Mouse (Mus musculus) CH12.LX (cell line): ENCODE results near the gene Atrip. TPM values are rescaled to one million over a fixed set of nuclear protein-coding genes. Genes with fewer than 3 reads are reported as not detected.

Experiments used
- DNase-seq: peaks from one replicate; pipeline ENCODE4 v3.0.0-alpha.2; 2013; ENCODE audit errors: extremely low read depth
- H3K27ac ChIP-seq: 2 replicates; pipeline ENCODE4 v1.5.1; 2012; ENCODE audit warnings: low read depth, mild to moderate bottlenecking, control low read depth, moderate library complexity; ENCODE audit not compliant: insufficient read depth
- H3K27me3 ChIP-seq: replicated peaks from 2 replicates; pipeline ENCODE3; 2012; ENCODE audit warnings: inconsistent platforms
- H3K36me3 ChIP-seq, 2 experiments: replicated peaks in 1 of 2; 2 replicates each; pipeline versions ENCODE3 to v1.6.1; 2012; ENCODE audit warnings: inconsistent platforms in 1 of 2, low read length in 1 of 2, mild to moderate bottlenecking in 1 of 2, mixed read lengths in 1 of 2, moderate library complexity in 1 of 2; ENCODE audit not compliant: control insufficient read depth in 1 of 2, insufficient read depth in 1 of 2
- H3K4me1 ChIP-seq, 2 experiments: 2 replicates each; pipeline ENCODE4 v1.6.1; 2012; ENCODE audit warnings: inconsistent platforms in 1 of 2, moderate library complexity in 1 of 2; ENCODE audit not compliant: insufficient read depth in 2 of 2, control insufficient read depth in 1 of 2
- H3K4me2 ChIP-seq: 2 replicates; pipeline ENCODE4 v1.6.1; 2012; ENCODE audit warnings: low read depth, mild to moderate bottlenecking, control low read depth; ENCODE audit not compliant: poor library complexity, insufficient read depth, severe bottlenecking
- H3K4me3 ChIP-seq, 3 experiments: fragments of 150-350 bp in 1 of 3; sonication (generic) in 1 of 3; replicated peaks in 1 of 3; 2 replicates each; pipeline versions ENCODE3 to v1.5.1; 2011 to 2012; ENCODE audit warnings: low read depth in 2 of 3, low read length in 2 of 3, mild to moderate bottlenecking in 2 of 3, moderate library complexity in 2 of 3, control low read depth in 1 of 3, improper control_type of control experiment in 1 of 3, inconsistent platforms in 1 of 3, mixed read lengths in 1 of 3; ENCODE audit not compliant: poor library complexity in 1 of 3
- H3K79me2 ChIP-seq: replicated peaks from 2 replicates; pipeline ENCODE4 v1.6.1; 2012; ENCODE audit warnings: mild to moderate bottlenecking, moderate library complexity; ENCODE audit not compliant: control insufficient read depth, poor library complexity, insufficient read depth, severe bottlenecking; ENCODE audit errors: extremely low read depth
- H3K9ac ChIP-seq: 2 replicates; pipeline ENCODE4 v1.6.1; 2012; ENCODE audit warnings: low read depth, mild to moderate bottlenecking, control low read depth, moderate library complexity; ENCODE audit not compliant: insufficient read depth
- H3K9me3 ChIP-seq: replicated peaks from 2 replicates; pipeline ENCODE3; 2012; ENCODE audit warnings: low read length, inconsistent platforms, mixed read lengths
- BHLHE40 ChIP-seq: IDR thresholded peaks from 2 replicates; pipeline ENCODE4 v1.6.1; 2011; ENCODE audit warnings: mild to moderate bottlenecking, low read depth, low read length, improper control_type of control experiment
- CHD1 ChIP-seq: IDR thresholded peaks from 2 replicates; pipeline ENCODE4 v1.6.1; 2012; ENCODE audit warnings: low read depth, low read length, improper control_type of control experiment, inconsistent platforms
- ELF1 ChIP-seq: IDR thresholded peaks from 2 replicates; pipeline ENCODE4 v1.6.1; 2014; ENCODE audit warnings: low read depth, mild to moderate bottlenecking, inconsistent platforms, low read length, improper control_type of control experiment
- EP300 ChIP-seq: IDR thresholded peaks from 2 replicates; pipeline ENCODE4 v1.6.1; 2011; ENCODE audit warnings: low read length, improper control_type of control experiment
- GABPA ChIP-seq: IDR thresholded peaks from 2 replicates; pipeline ENCODE4 v1.6.1; 2012; ENCODE audit warnings: low read depth, low read length, improper control_type of control experiment, inconsistent platforms; ENCODE audit not compliant: insufficient replicate concordance
- JUN ChIP-seq: IDR thresholded peaks from 2 replicates; pipeline ENCODE4 v1.6.1; 2011; ENCODE audit warnings: low read depth, mild to moderate bottlenecking, low read length, improper control_type of control experiment, moderate library complexity; ENCODE audit not compliant: insufficient read depth
- JUND ChIP-seq: conservative IDR thresholded peaks from 2 replicates; pipeline ENCODE4 v1.6.1; 2011; ENCODE audit warnings: low read depth, low read length, improper control_type of control experiment
- MAFK ChIP-seq: IDR thresholded peaks from 2 replicates; pipeline ENCODE4 v1.6.1; 2011; ENCODE audit warnings: low read length, improper control_type of control experiment; ENCODE audit not compliant: insufficient replicate concordance
- MEF2A ChIP-seq: IDR thresholded peaks from 2 replicates; pipeline ENCODE4 v1.6.1; 2014; ENCODE audit warnings: low read depth, mild to moderate bottlenecking, inconsistent platforms, low read length, improper control_type of control experiment, borderline replicate concordance
- MXI1 ChIP-seq: IDR thresholded peaks from 2 replicates; pipeline ENCODE4 v1.6.1; 2011; ENCODE audit warnings: mild to moderate bottlenecking, low read depth, low read length, improper control_type of control experiment
- MYC ChIP-seq: IDR thresholded peaks from 2 replicates; pipeline ENCODE4 v1.6.1; 2011; ENCODE audit warnings: low read depth, mild to moderate bottlenecking, improper control_type of control experiment, low read length
- NELFE ChIP-seq: IDR thresholded peaks from 2 replicates; pipeline ENCODE4 v1.6.1; 2011; ENCODE audit warnings: low read depth, low read length, improper control_type of control experiment
- NRF1 ChIP-seq: IDR thresholded peaks from 2 replicates; pipeline ENCODE4 v1.6.1; 2014; ENCODE audit warnings: low read depth, mild to moderate bottlenecking, inconsistent platforms, low read length, improper control_type of control experiment, moderate library complexity
- POLR2A ChIP-seq: IDR thresholded peaks from 2 replicates; pipeline ENCODE4 v1.6.1; 2011; ENCODE audit warnings: low read depth, mild to moderate bottlenecking, improper control_type of control experiment, low read length
- RAD21 ChIP-seq: IDR thresholded peaks from 2 replicates; pipeline ENCODE4 v1.6.1; 2011; ENCODE audit warnings: low read depth, mild to moderate bottlenecking, low read length, improper control_type of control experiment, moderate library complexity
- SIN3A ChIP-seq: IDR thresholded peaks from 2 replicates; pipeline ENCODE4 v1.6.1; 2012; ENCODE audit warnings: low read length, improper control_type of control experiment, inconsistent platforms
- SMC3 ChIP-seq: IDR thresholded peaks from 2 replicates; pipeline ENCODE4 v1.6.1; 2011; ENCODE audit warnings: low read depth, low read length, improper control_type of control experiment
- TCF12 ChIP-seq: IDR thresholded peaks from 2 replicates; pipeline ENCODE4 v1.6.1; 2014; ENCODE audit warnings: low read depth, mild to moderate bottlenecking, inconsistent platforms, low read length, improper control_type of control experiment
- USF1 ChIP-seq: IDR thresholded peaks from 2 replicates; pipeline ENCODE4 v1.6.1; 2014; ENCODE audit warnings: low read depth, mild to moderate bottlenecking, inconsistent platforms, low read length, improper control_type of control experiment
- USF2 ChIP-seq: conservative IDR thresholded peaks from 2 replicates; pipeline ENCODE4 v1.6.1; 2011; ENCODE audit warnings: low read depth, low read length, improper control_type of control experiment
- ZKSCAN1 ChIP-seq: IDR thresholded peaks from 2 replicates; pipeline ENCODE4 v1.6.1; 2012; ENCODE audit warnings: low read depth, inconsistent platforms, low read length, improper control_type of control experiment, borderline replicate concordance
- ZMIZ1 ChIP-seq: IDR thresholded peaks from 2 replicates; pipeline ENCODE4 v1.6.1; 2012; ENCODE audit warnings: low read depth, mild to moderate bottlenecking, inconsistent platforms, low read length, improper control_type of control experiment
- dilution Hi-C: fragments of 300-500 bp; cut with MboI; formaldehyde crosslinking; loops from 2 replicates; pipeline ENCODE4 v1.14.3; 2020; ENCODE audit warnings: low sequenced_read_pairs; ENCODE audit not compliant: extremely low pct_unique_long_range_greater_than_20kb, extremely low pct_ligation_motif_present
- in situ Hi-C: fragments of 300-500 bp; cut with MboI; formaldehyde crosslinking; loops from 3 replicates; pipeline ENCODE4 v1.14.3; 2019; ENCODE audit warnings: low sequenced_read_pairs, low pct_ligation_motif_present, low pct_unique_long_range_greater_than_20kb, mixed read lengths
- polyA plus RNA-seq: library from polyadenylated mRNA; unstranded; fragments of >175 nt; gene quantifications from 2 replicates; pipeline ENCODE4 v1.2.1, GENCODE M21; 2012; ENCODE audit warnings: low read depth; ENCODE audit not compliant: insufficient read length
- total RNA-seq, 2 experiments: library from RNA; depleted of rRNA; stranded (reverse); fragments of 300-350 nt in 1 of 2; fragments of >200 nt in 1 of 2; gene quantifications; 2 replicates each; pipeline ENCODE4 v1.2.3; 2012 to 2014

The Atrip gene
- total and polyA plus RNA-seq, 3 experiments, result 17.6 to 24.1 (median 18.0) TPM

GRCm38 (mm10) chr9:109100307-109100928, 26.5 kb upstream of the Atrip start:
- H3K9me3 ChIP-seq, result no peaks in the 10 kb centered on the region
- TF ChIP-seq NELFE (no peak), USF2 (no peak), USF1 (no peak), POLR2A (no peak), ZMIZ1 (no peak), JUN (no peak), SIN3A (no peak), MAFK (no peak)
- TF ChIP-seq, all 38 proteins: peak for 0
- Histone ChIP-seq H3K9ac (no peak overlapping the region), H3K4me2 (no peak overlapping the region), H3K27ac (no peak overlapping the region), H3K27me3 (peaks cover 95% of the 10 kb centered on the region), H3K79me2 (no peaks in the 10 kb centered on the region), H3K4me1 (peaks cover 0 to 5% of the 10 kb centered on the region in 2 experiments; a peak in 1 of 4 replicates), H3K36me3 (no peaks in the 10 kb centered on the region), H3K4me3 (no peak overlapping the region)
- no peak for DNase-seq
- dilution Hi-C loops (no loop called here), in situ Hi-C loops (no loop called here)

DNA sequence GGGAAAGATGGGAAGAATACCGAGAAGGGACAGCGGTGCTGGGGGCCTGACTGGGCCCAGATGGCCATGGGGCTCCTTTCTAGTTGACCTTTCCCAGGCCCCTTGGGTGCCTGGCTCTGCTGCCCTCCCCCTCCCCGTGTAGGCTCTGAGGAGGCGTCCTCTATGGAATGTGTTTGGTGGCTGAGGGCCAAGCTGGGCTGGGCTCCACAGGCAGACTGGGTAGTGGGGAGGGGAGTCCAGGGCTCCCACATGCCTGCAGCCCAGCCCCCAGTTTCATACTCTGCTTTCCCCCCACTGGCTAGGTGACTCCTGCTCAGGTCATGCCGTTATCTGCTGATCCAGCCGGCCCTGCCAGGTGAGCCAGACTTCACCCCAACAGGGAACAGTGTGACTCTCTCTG, 25.0 kb upstream of the Atrip start:
- TF ChIP-seq ELF1 (no peak), NELFE (no peak), GABPA (no peak), SMC3 (no peak), BHLHE40 (no peak), CHD1 (no peak), USF2 (no peak)
- peaks cover 4 to 9% of the 10 kb centered on the region in 2 experiments; a peak in 2 of 4 replicates for H3K4me1 ChIP-seq
- dilution Hi-C loops (no loop called here), in situ Hi-C loops (no loop called here)
- no peak overlapping the region for H3K4me3 ChIP-seq
- no peak overlapping the region for H3K4me2 ChIP-seq
- H3K9me3 ChIP-seq, result no peaks in the 10 kb centered on the region
- no peaks in the 10 kb centered on the region for H3K79me2 ChIP-seq
- H3K36me3 ChIP-seq, result no peaks in the 10 kb centered on the region
- DNase-seq, result no peak
- H3K27ac ChIP-seq, result no peak overlapping the region
- H3K9ac ChIP-seq, result no peak overlapping the region
- peaks cover 94% of the 10 kb centered on the region for H3K27me3 ChIP-seq

DNA sequence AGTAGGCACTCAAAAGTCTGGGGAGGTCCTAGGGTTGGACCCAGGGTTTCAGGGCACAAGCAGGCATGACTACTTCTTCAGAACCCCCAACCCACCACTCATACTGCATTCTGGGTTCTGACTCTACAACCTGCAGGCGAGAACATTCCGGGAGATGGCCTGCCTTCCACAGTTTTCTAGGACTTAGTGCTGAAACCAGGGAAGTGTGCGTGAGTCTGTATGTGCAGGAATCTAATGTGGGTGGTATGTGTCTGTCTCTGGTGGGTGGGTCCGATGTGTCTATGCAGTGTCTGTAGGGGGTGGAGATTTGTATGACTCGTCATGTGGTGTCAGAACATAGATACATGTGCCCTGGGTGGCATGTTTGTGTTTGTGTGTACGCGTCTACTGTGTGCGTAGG, 24.4 kb upstream of the Atrip start:
- Histone ChIP-seq H3K4me3 (no peak overlapping the region), H3K4me2 (no peak overlapping the region), H3K9me3 (no peaks in the 10 kb centered on the region), H3K27me3 (peaks cover 88% of the 10 kb centered on the region)
- dilution Hi-C loops, result no loop called here
- no peak for DNase-seq
- TF ChIP-seq GABPA, result no peak
- TF ChIP-seq MEF2A, result no peak
- TF ChIP-seq NELFE, result no peak
- no peak for TF ChIP-seq ZKSCAN1
- no peak for TF ChIP-seq EP300
- no peak for TF ChIP-seq TCF12
- no peak for TF ChIP-seq NRF1
- TF ChIP-seq MYC, result no peak
- no peak for TF ChIP-seq MXI1
- no peak for TF ChIP-seq JUND
- TF ChIP-seq RAD21, result no peak
- TF ChIP-seq USF2, result no peak
- TF ChIP-seq, all 38 proteins: peak for 0
- in situ Hi-C loops, result no loop called here
- Histone ChIP-seq H3K27ac (no peak overlapping the region), H3K36me3 (peaks cover 0 to under 1% of the 10 kb centered on the region in 2 experiments), H3K79me2 (no peaks in the 10 kb centered on the region), H3K4me1 (peaks cover 4 to 9% of the 10 kb centered on the region in 2 experiments; a peak in 2 of 4 replicates), H3K9ac (no peak overlapping the region)
